Mouse (Mus musculus) liver, embryonic 18 days (tissue): ENCODE results near the gene Zfp27. TPM values are rescaled to one million over a fixed set of nuclear protein-coding genes. Genes with fewer than 3 reads are reported as not detected.

Experiments
- polyA plus RNA-seq: library from polyadenylated mRNA; depleted of rRNA; stranded (reverse); fragments of >200 nt; gene quantifications from 2 replicates; pipeline ENCODE4 v1.2.3, GENCODE M21; 2012; rRNA removed

Zfp27 gene
- polyA plus RNA-seq, result 1.7 and 1.8 TPM in 2 replicates

DNA sequence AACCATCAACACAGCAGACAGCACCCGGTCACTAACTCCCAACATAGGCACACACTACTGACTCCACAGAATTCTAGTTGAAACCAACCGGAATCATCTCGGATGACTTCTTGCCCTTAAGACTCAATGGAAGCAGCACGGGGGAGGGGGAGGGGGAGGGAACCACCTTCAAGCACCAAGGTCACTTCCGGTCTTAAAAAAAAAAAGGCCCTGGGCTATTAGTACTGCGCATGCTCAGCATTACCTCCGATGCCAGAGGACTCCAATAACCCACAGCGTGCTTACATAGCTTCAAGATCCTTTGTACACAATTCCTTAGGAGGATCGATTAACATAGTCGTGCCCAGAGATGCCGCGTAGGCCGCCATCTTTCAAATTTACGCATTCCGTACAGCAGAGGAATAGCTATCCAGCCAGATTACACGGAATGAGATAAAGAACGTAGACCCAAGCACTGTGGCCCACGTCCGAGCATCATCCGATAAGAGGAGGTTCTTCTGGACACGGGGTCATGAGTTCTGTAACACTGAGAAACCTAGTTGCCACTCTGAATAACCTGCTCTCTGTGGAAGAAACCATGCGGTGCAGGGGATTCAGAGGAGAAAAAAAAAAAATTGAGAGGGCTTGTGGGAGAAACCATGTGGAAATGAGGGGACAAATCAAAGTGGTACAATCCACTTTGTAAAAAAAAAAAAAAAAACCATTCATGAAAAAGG lies at the start of gene Zfp27:
Gene Zfp27 (minus strand): TSS at position 607 of the 716 bp plus-strand sequence.

GRCm38 (mm10) chr7:29953513-29954401 lies 47.4 kb upstream of the Zfp27 start, which contains the start of gene Zfp74:
Zfp74 (minus strand) TSS chr7:29954089.

GRCm38 (mm10) chr7:29908130-29908950 lies 2.0 kb upstream of the Zfp27 start, which contains the start of gene Zfp383:
Zfp383 (plus strand) TSS chr7:29908223.

DNA sequence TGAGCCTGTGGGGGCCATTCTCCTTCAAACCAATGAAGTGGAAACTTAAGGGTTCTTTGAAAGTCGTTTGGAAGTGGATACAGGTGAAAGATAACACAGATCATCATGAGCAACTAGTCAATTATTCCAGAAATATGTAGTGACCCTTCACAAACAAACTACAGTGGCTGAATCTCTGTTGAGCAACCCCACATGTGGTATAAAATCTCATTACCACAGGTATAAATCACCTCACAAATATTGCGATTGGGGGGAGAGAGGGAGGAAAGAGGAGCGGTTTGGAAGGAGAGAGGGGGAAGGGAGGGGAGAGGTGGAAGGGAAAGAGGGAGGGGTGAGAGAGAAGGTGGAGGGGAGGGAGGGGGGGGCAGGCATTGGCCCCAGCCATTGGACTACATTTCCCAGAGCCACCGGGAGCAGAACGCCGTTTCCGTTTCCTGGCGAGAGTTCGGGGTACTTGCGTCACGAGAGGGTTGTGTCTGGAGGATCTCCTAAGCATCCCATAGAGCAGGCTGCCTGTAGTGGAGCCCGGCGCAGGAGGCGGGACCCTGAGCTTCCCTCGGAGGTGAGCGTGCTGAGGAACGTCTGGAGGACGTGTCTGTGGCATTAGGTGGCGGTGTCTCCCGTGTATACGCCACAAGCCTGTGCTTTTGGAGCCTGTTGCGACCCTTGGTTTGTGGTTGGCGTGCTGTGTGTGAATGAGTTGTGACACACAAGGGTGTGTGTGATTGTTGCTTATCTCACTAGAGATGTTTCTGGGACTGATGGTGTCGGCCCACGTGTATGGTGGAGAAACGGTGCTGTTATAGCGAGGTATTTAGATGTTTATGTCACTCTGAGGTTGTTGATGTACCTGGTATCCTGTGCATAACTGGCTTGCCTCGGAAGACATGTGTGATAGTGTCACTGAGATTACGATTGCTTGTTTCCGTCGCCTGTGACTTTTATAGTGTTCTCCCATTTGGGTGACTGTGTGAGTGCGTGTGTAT lies 46.5 kb downstream of the Zfp27 start, which contains the start of gene Zfp420:
Gene Zfp420 (plus strand): TSS at position 448 of the 986 bp plus-strand sequence.

DNA sequence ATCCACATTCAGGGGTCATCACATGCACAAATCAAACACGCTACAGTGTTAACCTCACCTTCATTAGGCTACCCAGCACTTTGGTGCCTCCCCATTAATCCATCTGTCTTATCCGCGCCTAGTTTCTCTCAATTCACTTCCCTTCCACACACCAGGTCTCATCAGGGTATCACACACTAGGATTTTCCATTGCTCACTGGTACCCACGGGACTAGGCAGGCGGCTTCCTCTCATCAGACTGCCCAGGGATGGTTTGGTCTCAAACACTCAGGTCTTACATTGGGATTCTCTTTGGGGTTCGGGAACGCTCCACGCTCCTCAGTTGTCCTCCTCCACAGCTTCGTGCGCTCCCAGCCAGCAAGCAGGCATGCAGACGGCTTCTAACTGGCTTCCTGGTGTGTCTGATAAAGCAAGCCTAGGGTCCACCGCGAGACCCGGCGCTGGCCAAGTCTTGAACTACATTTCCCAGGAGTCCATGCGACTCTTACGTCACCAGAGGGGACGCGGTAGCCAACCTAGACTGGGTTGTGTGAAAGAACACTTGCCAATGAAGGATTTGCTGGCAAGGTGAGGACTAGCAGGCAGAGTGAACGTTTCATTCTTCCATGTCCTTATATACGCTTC lies 53.0 kb downstream of the Zfp27 start, which contains the start of gene Zfp940:
Gene Zfp940 (minus strand): TSS at position 451 of the 624 bp plus-strand sequence.

Other genes starting within 250 kb of the Zfp27 start
- not detected in 2 replicates for gene Catsperg2, start 179.5 kb downstream of the Zfp27 start, polyA plus RNA-seq
- 2.9 and 3.4 TPM in 2 replicates for gene Zfp84, start 138.0 kb downstream of the Zfp27 start, polyA plus RNA-seq
- 0.92 and 0.93 TPM in 2 replicates for gene Zfp30, start 122.6 kb downstream of the Zfp27 start, polyA plus RNA-seq
- 1.7 and 1.8 TPM in 2 replicates for gene Zfp790, start 90.5 kb downstream of the Zfp27 start, polyA plus RNA-seq
- 0.28 and 0.31 TPM in 2 replicates for gene Zfp940, start 52.9 kb downstream of the Zfp27 start, polyA plus RNA-seq
- gene Zfp420, start 46.6 kb downstream of the Zfp27 start, polyA plus RNA-seq, result 0.95 and 1.1 TPM in 2 replicates
- 0.83 and 0.95 TPM in 2 replicates for gene Zfp383, start 1.7 kb upstream of the Zfp27 start, polyA plus RNA-seq
- 1.4 TPM in 2 replicates for gene Zfp74, start 47.5 kb upstream of the Zfp27 start, polyA plus RNA-seq
- gene Zfp568, start 77.4 kb upstream of the Zfp27 start, polyA plus RNA-seq, result 6.4 and 7.6 TPM in 2 replicates
- 0.67 and 0.68 TPM in 2 replicates for gene Zfp14, start 144.8 kb upstream of the Zfp27 start, polyA plus RNA-seq
- 0.34 and 0.35 TPM in 2 replicates for gene Zfp82, start 166.3 kb upstream of the Zfp27 start, polyA plus RNA-seq
- 0.04 and 0.05 TPM in 2 replicates for gene Gm26920, start 183.8 kb upstream of the Zfp27 start, polyA plus RNA-seq
- 0.59 and 0.87 TPM in 2 replicates for gene Zfp566, start 184.0 kb upstream of the Zfp27 start, polyA plus RNA-seq
- 7.9 and 8.2 TPM in 2 replicates for gene Zfp260, start 188.2 kb upstream of the Zfp27 start, polyA plus RNA-seq
- gene Zfp382, start 215.4 kb upstream of the Zfp27 start, polyA plus RNA-seq, result 0.58 and 0.79 TPM in 2 replicates